Mouse (Mus musculus) kidney, embryonic 14.5 days (tissue): ENCODE measurements around the gene R3hcc1l. TPM values are rescaled to one million over a fixed set of nuclear protein-coding genes. Genes with fewer than 3 reads are reported as not detected.

Source experiments
- ATAC-seq: fragments of 200-750 bp; cut with Nextera tagmentation; 2 replicates; pipeline ENCODE4 v1.8.0; 2017; ENCODE audit warnings: moderate number of reproducible peaks, mild to moderate bottlenecking, moderate TSS enrichment, moderate library complexity; ENCODE audit not compliant: low FRiP score, low TSS enrichment
- H3K27ac ChIP-seq: fragments of 300-500 bp; sonication (generic); 2 replicates; pipeline ENCODE4 v1.5.1; 2014; ENCODE audit warnings: low read depth, mild to moderate bottlenecking, low read length, moderate library complexity, mixed read lengths
- H3K27me3 ChIP-seq: fragments of 300-500 bp; sonication (generic); 2 replicates; pipeline ENCODE4 v1.6.1; 2014; ENCODE audit warnings: mild to moderate bottlenecking, low read length; ENCODE audit not compliant: control insufficient read depth, insufficient read depth
- H3K36me3 ChIP-seq: fragments of 300-500 bp; sonication (generic); 2 replicates; pipeline ENCODE4 v1.6.1; 2014; ENCODE audit warnings: low read length, mixed read lengths; ENCODE audit not compliant: control insufficient read depth, insufficient read depth
- H3K4me1 ChIP-seq: fragments of 300-500 bp; sonication (generic); 2 replicates; pipeline ENCODE4 v1.6.1; 2014; ENCODE audit warnings: low read length, mixed read lengths; ENCODE audit not compliant: control insufficient read depth, insufficient read depth
- H3K4me2 ChIP-seq: fragments of 300-500 bp; sonication (generic); replicated peaks from 2 replicates; pipeline ENCODE4 v1.6.1; 2014; ENCODE audit warnings: low read depth, mild to moderate bottlenecking, low read length
- H3K4me3 ChIP-seq: fragments of 300-500 bp; sonication (generic); 2 replicates; pipeline ENCODE4 v1.5.1; 2014; ENCODE audit warnings: mild to moderate bottlenecking, low read length
- H3K9ac ChIP-seq: fragments of 300-500 bp; sonication (generic); 2 replicates; pipeline ENCODE4 v1.6.1; 2014; ENCODE audit warnings: low read depth, mild to moderate bottlenecking, low read length, moderate library complexity
- H3K9me3 ChIP-seq: fragments of 300-500 bp; sonication (generic); 2 replicates; pipeline ENCODE4 v1.6.1; 2016; ENCODE audit warnings: low read length; ENCODE audit not compliant: control insufficient read depth
- whole genome bisulfite sequencing: fragments of 180-500 bp; shearing (Covaris S2); extraction: QIAGEN DNeasy Blood & Tissue Kit; methylation state at CpG from one replicate; pipeline ENCODE4 v1.1.7; 2014; 5-methylcytosine and 5-hydroxymethylcytosine counted together
- polyA plus RNA-seq: library from polyadenylated mRNA; unstranded; fragments of >200 nt; fragmentation: Nextera tagmentation; extraction: Ambion mirVana; gene quantifications from 2 replicates; pipeline ENCODE4 v1.2.1, GENCODE M21; 2014

Gene R3hcc1l
- polyA plus RNA-seq, 1 experiment from 2014 or later: 22.7 TPM

- 89% methylated on average over 3 of the region's 3 CpGs for WGBS
- H3K4me1 ChIP-seq: no peaks in the 10 kb centered on the region
- H3K4me2 ChIP-seq: no peak overlapping the region
- no peaks in the 10 kb centered on the region for H3K9me3 ChIP-seq
- H3K36me3 ChIP-seq: peaks cover 18% of the 10 kb centered on the region; the same call in 1 of the 2 replicates
- H3K27ac ChIP-seq: no peak overlapping the region
- ATAC-seq: no peak
- no peak overlapping the region for H3K9ac ChIP-seq
- no peak overlapping the region for H3K4me3 ChIP-seq
- H3K27me3 ChIP-seq: no peaks in the 10 kb centered on the region
Observed at GRCm38 (mm10) chr19:42584188-42584587, 65.6 kb downstream of the R3hcc1l start.

GRCm38 (mm10) chr19:42587704-42588103, 69.1 kb downstream of the R3hcc1l start:
- no peaks in the 10 kb centered on the region for H3K27me3 ChIP-seq
- H3K9me3 ChIP-seq: no peaks in the 10 kb centered on the region
- ATAC-seq: no peak
- no peak overlapping the region for H3K4me2 ChIP-seq
- H3K4me1 ChIP-seq: no peaks in the 10 kb centered on the region
- no peak overlapping the region for H3K27ac ChIP-seq
- 78% methylated on average over 2 of the region's 2 CpGs for WGBS
- no peak overlapping the region for H3K9ac ChIP-seq
- H3K36me3 ChIP-seq: peaks cover 28% of the 10 kb centered on the region; the same call in 1 of the 2 replicates
- no peak overlapping the region for H3K4me3 ChIP-seq

- Histone ChIP-seq H3K36me3 (peaks cover 19% of the 10 kb centered on the region; the same call in 1 of the 2 replicates), H3K27me3 (no peaks in the 10 kb centered on the region), H3K4me3 (no peak overlapping the region), H3K9me3 (no peaks in the 10 kb centered on the region), H3K4me2 (no peak overlapping the region), H3K4me1 (no peaks in the 10 kb centered on the region), H3K27ac (no peak overlapping the region), H3K9ac (no peak overlapping the region)
- no peak for ATAC-seq
- WGBS: 45% methylated on average over 1 of the region's 1 CpGs
Observed at GRCm38 (mm10) chr19:42589246-42589645, 70.7 kb downstream of the R3hcc1l start.

GRCm38 (mm10) chr19:42591534-42591933, 73.0 kb downstream of the R3hcc1l start:
- peaks cover 19% of the 10 kb centered on the region; the same call in 1 of the 2 replicates for H3K36me3 ChIP-seq
- H3K27ac ChIP-seq: no peak overlapping the region
- H3K4me3 ChIP-seq: no peak overlapping the region
- no peak overlapping the region for H3K4me2 ChIP-seq
- H3K4me1 ChIP-seq: no peaks in the 10 kb centered on the region
- H3K9me3 ChIP-seq: no peaks in the 10 kb centered on the region
- WGBS: 54% methylated on average over 14 of the region's 14 CpGs
- no peak overlapping the region for H3K9ac ChIP-seq
- no peak for ATAC-seq
- no peaks in the 10 kb centered on the region for H3K27me3 ChIP-seq

GRCm38 (mm10) chr19:42593456-42593855, 74.9 kb downstream of the R3hcc1l start:
- 87% methylated on average over 6 of the region's 6 CpGs for WGBS

DNA sequence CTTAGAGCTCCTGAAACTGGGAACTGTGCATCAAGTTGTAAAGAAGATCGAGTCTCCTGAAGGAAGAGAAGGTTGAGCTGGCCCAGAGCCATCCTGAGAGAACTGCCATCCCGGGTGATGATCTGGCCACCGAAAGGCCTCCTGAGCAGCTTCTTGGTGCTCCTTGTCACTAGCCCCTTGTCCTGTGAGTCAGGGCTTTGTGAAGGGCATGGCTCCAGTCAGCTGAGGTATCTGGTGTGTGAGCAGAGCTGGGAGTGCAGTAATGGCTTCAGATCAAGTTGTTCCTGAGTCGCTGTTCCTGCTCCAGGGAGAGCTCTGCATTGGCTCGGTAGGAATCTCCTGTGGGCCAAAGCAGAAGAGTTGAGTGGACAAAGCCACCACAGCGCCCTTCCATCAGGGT, 76.5 kb downstream of the R3hcc1l start:
- Histone ChIP-seq H3K9ac (no peak overlapping the region), H3K9me3 (no peaks in the 10 kb centered on the region), H3K27ac (no peak overlapping the region), H3K36me3 (peaks cover 12% of the 10 kb centered on the region; the same call in 1 of the 2 replicates), H3K27me3 (no peaks in the 10 kb centered on the region), H3K4me3 (no peak overlapping the region), H3K4me2 (no peak overlapping the region), H3K4me1 (no peaks in the 10 kb centered on the region)
- WGBS: 91% methylated on average over 6 of the region's 6 CpGs
- no peak for ATAC-seq

More at GRCm38 (mm10) chr19:42593456-42593855, 74.9 kb downstream of the R3hcc1l start:
- H3K4me1 ChIP-seq: no peaks in the 10 kb centered on the region
- no peak overlapping the region for H3K9ac ChIP-seq
- H3K27me3 ChIP-seq: no peaks in the 10 kb centered on the region
- H3K4me2 ChIP-seq: no peak overlapping the region
- ATAC-seq: no peak
- no peak overlapping the region for H3K27ac ChIP-seq
- H3K36me3 ChIP-seq: peaks cover 13% of the 10 kb centered on the region; the same call in 1 of the 2 replicates
- H3K9me3 ChIP-seq: no peaks in the 10 kb centered on the region
- H3K4me3 ChIP-seq: no peak overlapping the region

DNA sequence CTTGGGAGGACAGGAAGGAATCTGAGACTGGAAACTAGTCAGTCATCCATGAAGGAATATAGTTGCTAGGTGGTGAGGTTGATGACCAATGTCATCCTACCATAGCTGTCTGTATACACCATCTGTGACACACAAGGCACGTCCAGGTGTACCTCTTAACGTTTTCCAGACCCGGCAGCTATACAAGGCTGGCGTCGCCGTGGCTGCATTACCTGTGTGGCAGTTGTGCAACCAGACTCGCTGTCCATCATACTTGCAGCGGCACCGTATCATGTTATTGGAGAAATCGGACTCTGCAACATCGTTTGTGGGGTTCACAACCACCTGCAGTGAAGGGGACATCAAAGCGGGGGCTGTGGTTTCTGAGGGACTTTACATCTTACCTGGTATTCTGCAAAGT, 78.7 kb downstream of the R3hcc1l start:
- Histone ChIP-seq H3K4me1 (no peaks in the 10 kb centered on the region), H3K27me3 (no peaks in the 10 kb centered on the region), H3K27ac (no peak overlapping the region), H3K4me3 (no peak overlapping the region), H3K9ac (no peak overlapping the region), H3K4me2 (no peak overlapping the region), H3K36me3 (no peaks in the 10 kb centered on the region; the same call in 1 of the 2 replicates), H3K9me3 (no peaks in the 10 kb centered on the region)
- WGBS: 91% methylated on average over 12 of the region's 12 CpGs
- no peak for ATAC-seq

DNA sequence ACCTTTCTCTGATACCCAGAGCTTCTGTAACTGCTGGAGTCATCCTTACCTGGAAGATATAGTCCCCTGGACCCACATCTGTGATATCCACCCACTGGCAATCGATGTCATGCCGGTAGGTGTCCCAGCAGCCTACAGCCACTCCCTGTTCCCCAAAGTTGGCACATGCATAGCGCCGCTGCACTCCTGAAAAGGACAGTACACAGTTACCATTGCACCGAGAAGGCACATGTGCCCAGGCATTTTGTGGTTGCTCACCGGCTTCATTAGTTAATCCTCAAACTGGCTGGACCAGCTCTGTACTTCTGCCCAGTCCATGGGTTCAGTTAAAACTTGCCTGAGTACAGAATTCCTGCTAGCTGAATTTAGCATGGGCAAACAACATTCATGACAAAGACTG, 79.3 kb downstream of the R3hcc1l start:
- H3K27me3 ChIP-seq: no peaks in the 10 kb centered on the region

DNA sequence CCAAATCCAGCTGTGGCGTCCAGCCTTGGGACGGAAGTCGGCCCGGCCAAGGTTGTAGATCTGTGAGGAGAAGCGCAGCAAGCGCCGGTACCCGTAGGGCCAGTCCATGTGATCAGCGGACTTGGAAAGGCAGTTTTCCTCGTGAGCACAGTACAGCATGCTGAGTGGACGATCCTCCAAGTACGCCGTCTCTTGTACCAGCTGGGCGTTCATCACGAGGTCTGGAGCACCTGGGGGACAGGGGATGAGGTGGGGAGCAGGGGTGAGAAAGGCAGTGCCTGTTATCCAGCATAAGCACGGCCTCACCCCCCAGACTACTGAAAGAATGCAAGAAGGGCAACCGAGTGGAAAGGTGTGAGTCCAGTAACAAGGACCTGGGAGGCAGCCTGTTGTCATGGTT, 81.3 kb downstream of the R3hcc1l start:
- Histone ChIP-seq H3K4me1 (0 out of 2 replicates have a peak, but pooled peaks cover 3% of the 10 kb centered on the region), H3K9me3 (no peaks in the 10 kb centered on the region), H3K27me3 (no peaks in the 10 kb centered on the region), H3K27ac (no peak overlapping the region), H3K36me3 (no peaks in the 10 kb centered on the region; the same call in 1 of the 2 replicates), H3K4me2 (no peak overlapping the region), H3K9ac (no peak overlapping the region), H3K4me3 (no peak overlapping the region)
- WGBS: 82% methylated on average over 17 of the region's 17 CpGs
- ATAC-seq: no peak

More for the DNA sequence above, 79.3 kb downstream of the R3hcc1l start:
- H3K36me3 ChIP-seq: no peaks in the 10 kb centered on the region; the same call in 1 of the 2 replicates
- no peak overlapping the region for H3K27ac ChIP-seq
- WGBS: 97% methylated on average over 6 of the region's 6 CpGs
- no peak for ATAC-seq
- no peak overlapping the region for H3K9ac ChIP-seq
- H3K4me3 ChIP-seq: no peak overlapping the region
- H3K4me1 ChIP-seq: no peaks in the 10 kb centered on the region
- H3K9me3 ChIP-seq: no peaks in the 10 kb centered on the region
- H3K4me2 ChIP-seq: no peak overlapping the region
